Mouse (Mus musculus): ENCODE data around the gene Nol12.

DNA sequence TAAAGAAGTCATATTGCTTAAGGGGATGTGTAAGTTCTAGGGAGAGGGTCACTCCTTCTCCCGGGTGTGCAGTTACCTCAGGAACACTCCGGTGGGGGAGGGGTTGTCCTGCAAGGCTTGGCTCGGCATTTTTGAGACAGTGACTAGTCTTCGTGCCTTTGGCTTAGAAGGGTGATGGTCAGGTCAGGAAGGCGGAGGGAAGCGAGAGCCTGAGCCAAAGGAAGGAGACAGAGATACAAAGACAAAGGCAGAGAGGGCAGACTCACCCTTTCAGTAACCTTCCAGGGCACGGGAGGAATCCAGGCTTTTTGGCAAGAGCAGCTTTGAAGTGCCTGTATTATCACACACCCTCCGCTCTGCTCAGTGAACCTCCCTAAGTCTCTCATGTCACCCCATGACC is 9.6 kb upstream of the Nol12 start:
- TF ChIP-seq CTCF (IDR thresholded peaks at IDR 0.05; ENCODE audit: borderline replicate concordance, extremely low read depth, insufficient read depth, insufficient read length): no peak
- no peak for TF ChIP-seq POLR2A (IDR thresholded peaks at IDR 0.05; ENCODE audit: borderline replicate concordance, extremely low read depth, insufficient read depth, insufficient read length, poor library complexity, severe bottlenecking)
